8 mouse cellular contexts compared by ENCODE assay signal in the genomic region with DNA sequence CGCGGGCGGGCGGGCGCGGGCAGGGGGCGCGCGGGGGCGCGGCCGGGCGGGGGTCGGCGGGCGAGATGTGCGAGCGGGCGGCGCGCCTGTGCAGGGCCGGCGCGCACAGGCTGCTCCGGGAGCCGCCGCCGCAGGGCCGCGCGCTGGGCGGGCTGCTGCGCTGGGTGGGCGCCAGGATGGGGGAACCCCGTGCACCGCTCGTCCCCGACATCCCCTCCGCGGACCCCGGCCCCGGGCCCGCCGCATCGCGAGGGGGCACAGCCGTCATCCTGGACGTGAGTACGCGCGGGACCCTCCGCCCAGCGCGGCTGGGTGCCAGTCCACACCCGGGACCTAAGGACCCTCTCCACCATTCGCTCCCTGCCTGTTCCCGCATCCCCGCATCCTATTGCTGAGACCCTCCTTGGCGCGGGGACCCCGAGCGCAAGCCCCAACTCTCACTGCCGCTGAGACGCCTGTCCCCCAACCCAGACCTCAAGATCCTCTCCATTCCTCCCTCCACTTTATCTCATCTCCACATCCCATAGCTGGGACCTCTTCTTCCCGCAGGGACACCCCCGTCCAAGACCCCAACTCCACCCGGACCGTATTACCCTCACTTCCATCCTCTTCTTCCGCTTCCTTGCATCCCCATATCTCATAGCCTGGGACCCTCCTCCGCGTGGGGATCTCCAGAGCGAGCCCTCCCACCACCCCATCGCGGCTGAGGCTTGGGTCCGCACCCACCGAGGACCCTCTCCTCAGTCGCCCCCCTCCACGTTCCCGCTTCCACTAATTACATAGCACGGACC. TPM values are rescaled to one million over a fixed set of nuclear protein-coding genes. Genes with fewer than 3 reads are reported as not detected.
DNase-seq lines count a peak whose midpoint lies in the region; ATAC-seq and TF ChIP-seq lines count a peak whose summit lies in the region.

No protein-coding gene starts in this region.

- H3K4me1 ChIP-seq in lung, postnatal 0 days (ENCODE audit: insufficient read depth, low read depth, low read length), result peaks cover 5% of the 10 kb centered on the region; the same call in 1 of the 2 replicates
- H3K4me1 ChIP-seq in lung, adult 2 months (ENCODE audit: control insufficient read depth, insufficient read depth, low read length), result peaks cover 4% of the 10 kb centered on the region; the same call in 1 of the 2 replicates
- peaks cover 14% of the 10 kb centered on the region for H3K4me1 ChIP-seq in limb, embryonic 15.5 days
- 0 out of 2 replicates have a peak, but pooled peaks cover 3% of the 10 kb centered on the region for H3K4me1 ChIP-seq in stomach, embryonic 15.5 days

- H3K4me2 ChIP-seq in lung, postnatal 0 days (replicated peaks; ENCODE audit: low read depth, low read length), result peak overlapping the region; percentile 100
- H3K4me2 ChIP-seq in limb, embryonic 15.5 days, result peak overlapping the region; percentile 97
- H3K4me2 ChIP-seq in stomach, embryonic 15.5 days, result peak overlapping the region; percentile 99

- no peak overlapping the region for H3K27ac ChIP-seq in lung, postnatal 0 days (ENCODE audit: low read length)
- no peak overlapping the region for H3K27ac ChIP-seq in limb, embryonic 15.5 days
- no peak overlapping the region for H3K27ac ChIP-seq in stomach, embryonic 15.5 days

- TF ChIP-seq POLR2A in lung, adult 2 months (IDR thresholded peaks at IDR 0.05; ENCODE audit: borderline replicate concordance, extremely low read depth, low read depth, low read length), result no peak

- peak; percentile 29; the same call in 1 of the 2 replicates for ATAC-seq in lung, postnatal 0 days
- ATAC-seq in limb, embryonic 15.5 days (ENCODE audit: insufficient number of reproducible peaks, low FRiP score, low TSS enrichment, low read depth), result no peak
- ATAC-seq in stomach, embryonic 15.5 days (ENCODE audit: insufficient read depth, low FRiP score, low read depth), result no peak; the same call in 1 of the 2 replicates

- DNase-seq in adrenal gland, adult 2 months, result peak; percentile 60
- DNase-seq in adrenal gland, postnatal 36 days, result no peak
- DNase-seq in lung, postnatal 0 days (ENCODE audit: low spot score), result no peak
- DNase-seq in lung, adult 2 months, result no peak
- no peak for DNase-seq in right cerebral cortex, adult 2 months (ENCODE audit: low spot score in 2 of 2)
- no peak for DNase-seq in gastrocnemius, postnatal 25 days

- H3K36me3 ChIP-seq in lung, postnatal 0 days (ENCODE audit: insufficient read depth, low read length), result no peaks in the 10 kb centered on the region
- H3K36me3 ChIP-seq in limb, embryonic 15.5 days, result no peaks in the 10 kb centered on the region
- H3K36me3 ChIP-seq in stomach, embryonic 15.5 days, result no peaks in the 10 kb centered on the region

- 2% methylated on average over 41 of the region's 80 CpGs for WGBS in lung, postnatal 0 days
- 8% methylated on average over 77 of the region's 80 CpGs for whole genome bisulfite sequencing in lung, adult 2 months
- under 1% methylated on average over 52 of the region's 80 CpGs for WGBS in limb, embryonic 15.5 days
- WGBS in stomach, embryonic 15.5 days, result under 1% methylated on average over 56 of the region's 80 CpGs

- H3K4me3 ChIP-seq in lung, postnatal 0 days (ENCODE audit: low read depth, low read length), result peak overlapping the region; percentile 50
- no peak overlapping the region for H3K4me3 ChIP-seq in lung, adult 2 months (replicated peaks; ENCODE audit: extremely low read depth, low read depth, low read length)
- H3K4me3 ChIP-seq in limb, embryonic 15.5 days, result peak overlapping the region; percentile 64
- peak overlapping the region; percentile 57 for H3K4me3 ChIP-seq in stomach, embryonic 15.5 days (replicated peaks)

- H3K9me3 ChIP-seq in lung, postnatal 0 days (ENCODE audit: low read length), result no peaks in the 10 kb centered on the region
- no peaks in the 10 kb centered on the region for H3K9me3 ChIP-seq in limb, embryonic 15.5 days
- no peaks in the 10 kb centered on the region for H3K9me3 ChIP-seq in stomach, embryonic 15.5 days

- H3K9ac ChIP-seq in lung, postnatal 0 days (replicated peaks; ENCODE audit: low read depth), result no peak overlapping the region
- H3K9ac ChIP-seq in limb, embryonic 15.5 days, result peak overlapping the region; percentile 56
- H3K9ac ChIP-seq in stomach, embryonic 15.5 days, result peak overlapping the region; percentile 56

- TF ChIP-seq CTCF in lung, postnatal 0 days (IDR thresholded peaks at IDR 0.05), result no peak
- no peak for TF ChIP-seq CTCF in lung, adult 2 months (IDR thresholded peaks at IDR 0.05; ENCODE audit: insufficient read depth, low read length)

- no peak for TF ChIP-seq EP300 in lung, postnatal 0 days (IDR thresholded peaks at IDR 0.05)

- peaks cover 19% of the 10 kb centered on the region; the same call in 1 of the 2 replicates for H3K27me3 ChIP-seq in lung, postnatal 0 days (replicated peaks; ENCODE audit: insufficient read depth, low read length)
- H3K27me3 ChIP-seq in limb, embryonic 15.5 days, result peaks cover 46% of the 10 kb centered on the region
- H3K27me3 ChIP-seq in stomach, embryonic 15.5 days (replicated peaks), result peaks cover 20% of the 10 kb centered on the region

RNA-seq across cellular contexts. Expression of gene Necab2, which starts 0.7 kb away (rescaled TPM):
- 1 to 10 TPM; 6.5 to 8.2 TPM for total RNA-seq in adrenal gland, adult 2 months (2021)
- 6.8 and 8.4 TPM in 2 replicates for polyA plus RNA-seq in adrenal gland, adult 2 months (2012; rRNA removed)
- total RNA-seq in adrenal gland, postnatal 36 days (2021), result 1 to 10 TPM; 5.4 to 7.3 TPM
- polyA plus RNA-seq in lung, postnatal 0 days (2015; fragmentation: Nextera tagmentation; extraction: Ambion mirVana), result 1.2 and 1.8 TPM in 2 replicates
- 0.63 and 1.0 TPM in 2 replicates for polyA plus RNA-seq in lung, adult 2 months (2012; rRNA removed)
- 0.96 and 1.1 TPM in 2 replicates for polyA plus RNA-seq in limb, embryonic 15.5 days (2015; fragmentation: Nextera tagmentation; extraction: Ambion mirVana)
- polyA plus RNA-seq in stomach, embryonic 15.5 days (2015; fragmentation: Nextera tagmentation; extraction: Ambion mirVana), result 1.3 and 1.9 TPM in 2 replicates
- under 1 TPM; 0.13 to 0.18 TPM for total RNA-seq in gastrocnemius, postnatal 25 days (2021)

RNA-seq across cellular contexts. Expression of gene Osgin1, which starts 13.3 kb away (rescaled TPM):
- total RNA-seq in adrenal gland, adult 2 months (2021), result 100 to 1,000 TPM; 123 to 166 TPM
- polyA plus RNA-seq in adrenal gland, adult 2 months (2012; rRNA removed), result 266 and 274 TPM in 2 replicates
- 100 to 1,000 TPM in 1 of 2 experiments, 10 to 100 TPM in 1; 60.9 to 140 TPM for total RNA-seq in adrenal gland, postnatal 36 days (2021)
- 9.7 and 14.0 TPM in 2 replicates for polyA plus RNA-seq in lung, postnatal 0 days (2015; fragmentation: Nextera tagmentation; extraction: Ambion mirVana)
- 48.8 and 57.9 TPM in 2 replicates for polyA plus RNA-seq in lung, adult 2 months (2012; rRNA removed)
- polyA plus RNA-seq in limb, embryonic 15.5 days (2015; fragmentation: Nextera tagmentation; extraction: Ambion mirVana), result 2.4 and 3.3 TPM in 2 replicates
- polyA plus RNA-seq in stomach, embryonic 15.5 days (2015; fragmentation: Nextera tagmentation; extraction: Ambion mirVana), result 7.5 and 8.0 TPM in 2 replicates
- 10 to 100 TPM in 1 of 2 experiments, 1 to 10 TPM in 1; 9.9 to 14.8 TPM for total RNA-seq in gastrocnemius, postnatal 25 days (2021)

RNA-seq across cellular contexts. Expression of gene Mlycd, which starts 52.5 kb away (rescaled TPM):
- total RNA-seq in adrenal gland, adult 2 months (2021), result 10 to 100 TPM; 41.8 to 69.4 TPM
- polyA plus RNA-seq in adrenal gland, adult 2 months (2012; rRNA removed), result 110 and 118 TPM in 2 replicates
- total RNA-seq in adrenal gland, postnatal 36 days (2021), result 10 to 100 TPM; 42.2 to 57.9 TPM
- 18.3 and 19.1 TPM in 2 replicates for polyA plus RNA-seq in lung, postnatal 0 days (2015; fragmentation: Nextera tagmentation; extraction: Ambion mirVana)
- 26.9 and 32.0 TPM in 2 replicates for polyA plus RNA-seq in lung, adult 2 months (2012; rRNA removed)
- 11.9 and 12.9 TPM in 2 replicates for polyA plus RNA-seq in limb, embryonic 15.5 days (2015; fragmentation: Nextera tagmentation; extraction: Ambion mirVana)
- polyA plus RNA-seq in stomach, embryonic 15.5 days (2015; fragmentation: Nextera tagmentation; extraction: Ambion mirVana), result 18.0 and 21.4 TPM in 2 replicates
- total RNA-seq in gastrocnemius, postnatal 25 days (2021), result 10 to 100 TPM; 76.5 to 78.1 TPM

RNA-seq across cellular contexts. Expression of gene Slc38a8, which starts 54.3 kb away (rescaled TPM):
- not detected for total RNA-seq in adrenal gland, adult 2 months (2021)
- 0.11 and 0.12 TPM in 2 replicates for polyA plus RNA-seq in adrenal gland, adult 2 months (2012; rRNA removed)
- total RNA-seq in adrenal gland, postnatal 36 days (2021), result under 1 TPM in 1 of 2 experiments, not detected in 1; 0.40 TPM
- polyA plus RNA-seq in lung, postnatal 0 days (2015; fragmentation: Nextera tagmentation; extraction: Ambion mirVana), result not detected in 2 replicates
- polyA plus RNA-seq in lung, adult 2 months (2012; rRNA removed), result 0.14 TPM in 1 of 2 replicates, not detected in the other
- polyA plus RNA-seq in limb, embryonic 15.5 days (2015; fragmentation: Nextera tagmentation; extraction: Ambion mirVana), result 0.14 TPM in 1 of 2 replicates, not detected in the other
- polyA plus RNA-seq in stomach, embryonic 15.5 days (2015; fragmentation: Nextera tagmentation; extraction: Ambion mirVana), result 0.05 TPM in 1 of 2 replicates, not detected in the other
- not detected for total RNA-seq in gastrocnemius, postnatal 25 days (2021)
